Mouse (Mus musculus): ENCODE data around the gene Dnal1.

The Dnal1 gene

GRCm38 (mm10) chr12:84161616-84162433 lies 47.7 kb downstream of the Dnal1 start:
- in situ Hi-C loops (cut with MboI, MseI), result no loop called here

GRCm38 (mm10) chr12:84163133-84163532 lies 49.0 kb downstream of the Dnal1 start:
- in situ Hi-C loops (cut with MboI, MseI), result no loop called here

- in situ Hi-C loops (cut with MboI, MseI), result no loop called here
Measured at GRCm38 (mm10) chr12:84163586-84164110, 49.5 kb downstream of the Dnal1 start.

- in situ Hi-C loops (cut with MboI, MseI), result no loop called here
Measured at GRCm38 (mm10) chr12:84165631-84166373, 51.6 kb downstream of the Dnal1 start.

- in situ Hi-C loops (cut with MboI, MseI), result no loop called here
Measured at GRCm38 (mm10) chr12:84170610-84171009, 56.4 kb downstream of the Dnal1 start.

- in situ Hi-C loops (cut with MboI, MseI), result no loop called here
Measured at GRCm38 (mm10) chr12:84172216-84172615, 58.0 kb downstream of the Dnal1 start.

- in situ Hi-C loops (cut with MboI, MseI), result no loop called here
Measured at GRCm38 (mm10) chr12:84172862-84173261, 58.7 kb downstream of the Dnal1 start.

GRCm38 (mm10) chr12:84173309-84173915 lies 59.2 kb downstream of the Dnal1 start:
- in situ Hi-C loops (cut with MboI, MseI), result no loop called here

GRCm38 (mm10) chr12:84174190-84174811 lies 60.1 kb downstream of the Dnal1 start:
- in situ Hi-C loops (cut with MboI, MseI), result no loop called here

- in situ Hi-C loops (cut with MboI, MseI), result no loop called here
Measured at GRCm38 (mm10) chr12:84174871-84175270, 60.7 kb downstream of the Dnal1 start.

- in situ Hi-C loops (cut with MboI, MseI), result no loop called here
Measured at GRCm38 (mm10) chr12:84175659-84176061, 61.5 kb downstream of the Dnal1 start.

- in situ Hi-C loops (cut with MboI, MseI), result no loop called here
Measured at GRCm38 (mm10) chr12:84176126-84176769, 62.1 kb downstream of the Dnal1 start.

- in situ Hi-C loops (cut with MboI, MseI), result no loop called here
Measured at GRCm38 (mm10) chr12:84176886-84177765, 63.0 kb downstream of the Dnal1 start.

- in situ Hi-C loops (cut with MboI, MseI), result no loop called here
Measured at GRCm38 (mm10) chr12:84178052-84178451, 63.9 kb downstream of the Dnal1 start.

GRCm38 (mm10) chr12:84178652-84179445 lies 64.7 kb downstream of the Dnal1 start:
- in situ Hi-C loops (cut with MboI, MseI), result no loop called here

- in situ Hi-C loops (cut with MboI, MseI), result no loop called here
Measured at GRCm38 (mm10) chr12:84180090-84180489, 65.9 kb downstream of the Dnal1 start.

- in situ Hi-C loops (cut with MboI, MseI), result no loop called here
Measured at GRCm38 (mm10) chr12:84180701-84181435, 66.7 kb downstream of the Dnal1 start.

GRCm38 (mm10) chr12:84181999-84182398 lies 67.8 kb downstream of the Dnal1 start:
- in situ Hi-C loops (cut with MboI, MseI), result no loop called here

- in situ Hi-C loops (cut with MboI, MseI), result loop anchor here (5.0 kb wide), 1 partner anchor 1512 kb away; no protein-coding TSS in a partner anchor
Measured at GRCm38 (mm10) chr12:84184979-84185378, 70.8 kb downstream of the Dnal1 start.
